Mouse (Mus musculus) liver, embryonic 14.5 days (tissue): ENCODE results near the gene Olfr160.

ENCODE experiments used
- CTCF ChIP-seq: IDR thresholded peaks from 2 replicates; pipeline ENCODE4 v1.5.1; 2016; ENCODE audit warnings: antibody characterized with exemption, low read depth, control low read depth
- EP300 ChIP-seq: IDR thresholded peaks from 2 replicates; pipeline ENCODE4 v1.6.1; 2016; ENCODE audit warnings: antibody characterized with exemption, low read depth

GRCm38 (mm10) chr9:37664604-37665003 lies 51.4 kb downstream of the Olfr160 start:
- no peak for TF ChIP-seq CTCF
- TF ChIP-seq EP300 = no peak
